Mouse (Mus musculus) retina, adult 2 months (tissue): ENCODE measurements around the gene Hnrnpu.
"Not testable (repeated sequence)": the region's sequence is repeated elsewhere in the genome, so short reads cannot be mapped to it uniquely, and the experiment has no call there.

ENCODE experiments used
- DNase-seq: peaks from one replicate; pipeline ENCODE4 v3.0.0-alpha.2; 2012; ENCODE audit warnings: low read depth, low spot score

Hnrnpu gene

GRCm38 (mm10) chr1:178337551-178338317 lies at the start of gene Hnrnpu:
TSS of gene Hnrnpu (minus strand) at chr1:178337797.
- DNase-seq: peak; percentile 89

GRCm38 (mm10) chr1:178382165-178382564 lies 44.6 kb upstream of the Hnrnpu start:
- DNase-seq: no peak

DNA sequence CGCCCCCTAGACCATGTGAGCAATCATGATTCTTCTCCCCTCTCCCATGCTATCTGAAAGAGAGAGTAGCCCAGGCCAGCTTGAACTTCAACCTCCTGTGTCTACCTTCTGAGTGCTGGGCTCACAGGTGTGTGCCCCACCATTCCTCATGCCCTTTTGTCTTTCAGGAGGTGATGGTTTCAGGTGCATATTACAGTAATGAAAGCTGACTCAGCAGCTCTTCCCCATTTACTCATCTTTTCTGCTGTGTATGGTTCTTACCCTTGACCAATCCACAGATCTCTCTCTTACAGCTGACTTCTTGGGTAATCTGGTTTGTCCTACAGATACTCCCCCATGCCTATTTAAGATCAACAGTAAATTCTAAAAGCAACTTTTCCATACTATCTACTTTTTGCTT lies 41.6 kb upstream of the Hnrnpu start:
- DNase-seq: no peak

DNA sequence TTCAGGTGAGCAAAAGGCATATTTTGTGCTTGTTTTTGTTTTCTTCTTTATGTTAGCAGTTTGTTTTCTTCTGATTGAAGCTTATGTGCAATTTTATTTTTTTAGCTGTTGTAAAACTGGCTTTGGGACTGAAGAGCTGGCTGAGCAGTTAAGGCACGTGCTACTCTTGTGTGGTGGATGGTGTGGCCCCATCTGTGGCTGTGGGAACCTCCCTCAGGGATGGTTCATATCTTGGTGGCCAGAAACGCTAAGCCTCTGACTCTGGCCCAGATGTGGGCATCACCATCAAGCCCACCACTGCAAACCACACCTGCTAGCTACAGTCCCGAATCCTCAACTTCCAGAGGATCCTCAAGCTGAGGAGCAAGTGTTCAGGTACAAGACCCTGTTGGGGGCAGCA lies 40.5 kb upstream of the Hnrnpu start:
- no peak for DNase-seq

DNA sequence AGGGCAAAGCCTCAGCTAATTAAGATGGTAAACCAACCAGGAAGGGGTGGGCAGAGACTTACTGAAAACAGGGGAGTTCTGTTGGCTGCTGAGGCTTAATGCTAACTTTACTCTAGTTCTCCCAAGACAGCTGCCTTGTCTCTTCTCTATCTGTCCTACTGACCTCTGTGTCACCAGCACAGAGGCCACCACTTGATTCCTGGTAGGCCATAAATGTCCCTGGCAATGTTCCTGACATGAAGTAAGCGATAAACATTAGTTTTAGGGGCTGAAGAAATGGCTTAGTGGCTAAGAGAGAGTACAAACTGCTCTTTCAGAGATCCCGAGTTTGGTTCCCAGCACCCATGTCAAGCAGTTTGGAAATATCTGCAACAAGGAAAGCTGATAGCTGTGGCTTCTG lies 39.3 kb upstream of the Hnrnpu start:
- no peak for DNase-seq

GRCm38 (mm10) chr1:178376061-178376460 lies 38.5 kb upstream of the Hnrnpu start:
- no peak for DNase-seq

GRCm38 (mm10) chr1:178375381-178375780 lies 37.8 kb upstream of the Hnrnpu start:
- no peak for DNase-seq

- DNase-seq: no peak
Observed at GRCm38 (mm10) chr1:178372681-178373080, 35.1 kb upstream of the Hnrnpu start.

DNA sequence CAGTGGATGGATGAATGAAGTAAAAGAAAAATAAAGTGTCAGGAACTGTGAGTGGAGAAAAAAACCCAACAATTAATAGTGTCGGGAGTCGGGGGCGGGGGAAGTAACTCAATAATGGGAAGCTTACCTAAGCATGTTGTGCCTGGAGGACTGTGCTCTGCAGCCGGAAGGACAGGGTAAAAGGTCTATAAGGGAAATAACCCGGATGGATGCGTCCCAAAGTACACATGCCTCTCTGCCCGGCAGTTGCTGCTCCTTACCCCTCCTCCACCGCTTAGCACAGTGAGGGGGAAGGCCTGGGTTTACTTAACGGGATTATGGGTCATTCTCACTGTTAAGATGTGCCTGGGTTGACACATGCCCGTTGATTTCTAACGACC lies 31.7 kb upstream of the Hnrnpu start:
- peak; percentile 68 for DNase-seq

DNA sequence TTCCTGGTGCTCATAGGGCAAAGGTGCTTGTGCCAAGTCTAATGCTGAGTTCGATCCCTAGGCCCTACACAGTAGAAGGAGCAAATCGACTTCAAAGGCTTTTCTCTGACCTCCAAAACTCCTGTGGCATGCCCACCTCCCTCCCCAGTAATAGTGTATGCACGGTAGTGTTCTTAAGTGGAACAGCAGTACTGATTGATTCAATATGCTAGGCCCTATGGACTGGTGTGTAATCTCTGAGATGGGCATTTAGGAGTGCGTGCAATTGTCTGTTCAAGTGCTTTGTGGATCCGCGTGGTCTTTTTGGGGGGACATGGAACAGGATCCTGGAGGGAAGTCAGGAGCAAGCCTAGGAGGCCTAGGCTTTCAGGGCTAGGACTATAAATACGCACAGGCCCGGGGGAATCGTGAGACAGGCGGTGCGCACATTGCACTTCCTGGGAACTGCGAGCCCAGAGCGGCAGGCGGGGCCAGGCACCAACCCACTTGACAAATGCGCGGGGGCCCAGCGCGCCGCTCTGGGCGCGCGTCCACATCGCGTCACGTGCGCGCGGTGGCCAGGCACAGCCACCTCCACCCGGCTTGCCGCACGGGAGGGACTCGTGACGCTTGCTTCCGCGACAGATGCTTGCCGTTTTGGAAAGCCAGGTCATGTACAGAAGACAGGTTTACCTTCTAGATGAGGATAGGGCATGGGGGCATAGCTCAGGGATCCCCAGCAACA lies 31.1 kb upstream of the Hnrnpu start:
- DNase-seq: peak; percentile 84

DNA sequence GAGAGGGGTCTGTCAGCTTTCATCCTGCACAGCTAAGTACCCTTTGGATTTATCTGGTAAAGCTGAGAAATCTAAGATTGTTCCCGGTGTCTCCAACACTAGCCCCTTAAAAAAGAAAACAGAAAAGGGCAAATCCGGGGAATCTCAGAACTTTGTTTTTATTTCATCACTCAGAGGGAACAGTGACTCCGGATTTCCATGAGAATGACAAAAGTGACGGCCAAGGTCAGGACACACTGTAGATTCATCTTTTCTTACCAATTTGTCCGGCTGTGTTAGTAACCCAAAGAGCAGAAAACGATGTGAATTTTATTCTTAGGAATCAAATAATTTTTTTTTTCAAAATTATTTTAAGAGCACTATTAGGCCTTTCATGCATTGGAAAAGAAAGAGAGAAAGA lies 30.5 kb upstream of the Hnrnpu start:
- DNase-seq: no peak

DNA sequence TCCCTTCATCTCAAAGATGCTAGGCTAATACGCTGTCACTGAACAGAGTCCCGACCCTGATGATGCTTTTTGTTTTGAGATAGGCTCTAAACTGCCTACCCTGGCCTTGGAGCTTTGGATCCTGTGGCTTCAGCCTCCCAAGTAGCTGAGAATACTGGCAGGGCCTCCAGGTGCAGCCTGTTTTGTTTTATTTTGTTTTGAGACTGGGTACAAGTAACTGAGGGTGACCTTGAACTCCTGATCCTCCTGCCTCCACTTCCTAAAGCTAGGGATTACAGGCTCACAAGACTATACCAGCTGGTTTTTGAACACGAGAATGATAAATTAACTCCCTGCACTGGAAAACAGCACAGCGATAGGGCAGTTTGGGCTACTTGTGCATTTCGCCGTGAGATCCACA lies 27.6 kb upstream of the Hnrnpu start:
- no peak for DNase-seq

- DNase-seq: no peak
Observed at GRCm38 (mm10) chr1:178360702-178361101, 23.1 kb upstream of the Hnrnpu start.

DNA sequence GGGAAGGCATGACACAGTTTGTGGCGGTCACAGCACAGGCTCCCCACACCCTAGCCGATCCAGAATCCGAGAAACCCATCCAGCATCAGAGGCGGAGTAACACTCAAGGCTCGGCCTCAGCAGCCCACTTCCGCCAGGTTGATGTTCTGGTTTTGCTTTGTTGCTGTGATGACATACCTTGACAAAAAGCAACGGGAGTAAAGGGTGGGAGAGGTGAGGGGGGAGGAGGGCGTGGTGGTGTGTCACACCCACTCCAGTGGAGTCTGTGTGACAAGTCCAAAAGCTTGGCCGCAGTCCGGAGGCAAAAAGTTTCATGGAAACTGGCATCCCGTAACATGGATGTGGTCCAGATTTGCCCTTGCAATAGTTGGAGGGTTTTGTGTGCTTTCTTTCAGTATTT lies 22.7 kb upstream of the Hnrnpu start:
- DNase-seq: no peak

- DNase-seq: no peak
Observed at GRCm38 (mm10) chr1:178357776-178358710, 20.4 kb upstream of the Hnrnpu start.

- DNase-seq: no peak
Observed at GRCm38 (mm10) chr1:178354576-178354975, 17.0 kb upstream of the Hnrnpu start.

DNA sequence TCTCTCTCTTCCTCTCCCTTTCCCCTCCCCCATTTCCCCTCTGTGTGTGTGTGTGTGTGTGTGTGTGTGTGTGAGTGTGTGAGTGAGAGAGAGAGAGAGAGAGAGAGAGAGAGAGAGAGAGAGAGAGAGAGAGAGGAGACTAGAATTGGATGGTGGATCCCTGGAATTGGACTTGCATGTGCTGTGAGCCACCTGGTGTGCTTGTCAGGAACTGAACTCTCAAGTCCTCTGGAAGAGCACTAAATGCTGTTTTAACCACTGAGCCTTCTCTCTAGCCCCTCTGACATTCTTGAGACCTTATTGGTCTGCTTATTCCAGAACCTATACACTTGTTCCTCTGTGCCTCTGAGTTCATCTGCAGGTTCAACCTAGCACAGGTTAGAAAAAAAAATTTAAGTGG lies 14.0 kb upstream of the Hnrnpu start:
- DNase-seq: no peak

DNA sequence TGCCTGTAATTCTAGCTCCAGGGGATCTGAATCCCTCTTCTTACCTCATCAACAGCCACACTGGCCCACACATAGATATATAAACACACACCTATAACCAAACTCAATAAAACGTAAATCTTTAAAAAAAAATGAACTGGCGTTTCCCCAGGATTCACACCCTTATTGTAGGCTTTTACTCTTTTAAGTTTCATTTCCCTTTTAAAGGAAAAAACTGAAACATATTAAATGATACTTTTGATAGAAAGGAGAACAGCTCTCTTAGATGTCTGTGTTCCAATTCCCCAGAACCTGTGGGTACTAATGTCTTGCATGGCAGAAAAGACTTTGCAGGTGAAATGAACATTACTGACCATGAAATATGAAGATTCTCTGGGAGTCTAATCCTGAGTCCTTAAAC lies 13.2 kb upstream of the Hnrnpu start:
- DNase-seq: no peak

DNA sequence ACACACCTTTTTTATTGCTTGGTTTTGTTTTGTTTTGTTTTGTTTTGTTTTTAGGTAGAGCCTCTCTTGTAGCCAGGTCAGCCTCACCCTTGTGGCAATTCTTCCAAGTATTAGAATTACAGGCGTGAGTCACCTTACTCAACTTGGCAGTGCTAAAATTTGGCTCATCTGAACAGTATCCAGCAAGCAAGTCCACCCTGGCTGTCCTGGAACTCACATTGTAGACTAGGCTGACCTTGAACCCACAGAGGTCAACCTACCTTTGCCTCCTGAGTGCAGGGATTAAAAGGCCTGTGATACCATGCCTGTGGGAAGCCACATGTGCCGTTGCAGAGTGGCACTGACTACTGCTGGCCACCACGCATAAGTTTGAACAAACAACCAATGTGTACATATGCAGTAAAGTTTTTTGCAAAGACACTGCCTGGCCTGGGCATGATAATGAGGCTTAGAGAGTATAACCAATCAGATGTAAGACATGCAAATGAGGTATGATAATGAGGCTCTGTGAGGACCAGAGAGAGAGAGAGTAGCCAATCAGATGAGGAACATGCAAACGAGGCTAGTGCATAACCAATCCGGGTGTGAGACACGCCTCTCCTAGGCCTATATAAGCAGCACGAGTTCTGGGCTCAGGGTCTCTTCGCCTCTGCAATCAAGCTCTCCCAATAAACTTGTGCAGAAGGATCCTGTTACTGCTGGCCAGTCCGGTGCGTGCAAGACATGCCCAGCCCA lies 6.6 kb upstream of the Hnrnpu start:
- not testable (repeated sequence) for DNase-seq

DNA sequence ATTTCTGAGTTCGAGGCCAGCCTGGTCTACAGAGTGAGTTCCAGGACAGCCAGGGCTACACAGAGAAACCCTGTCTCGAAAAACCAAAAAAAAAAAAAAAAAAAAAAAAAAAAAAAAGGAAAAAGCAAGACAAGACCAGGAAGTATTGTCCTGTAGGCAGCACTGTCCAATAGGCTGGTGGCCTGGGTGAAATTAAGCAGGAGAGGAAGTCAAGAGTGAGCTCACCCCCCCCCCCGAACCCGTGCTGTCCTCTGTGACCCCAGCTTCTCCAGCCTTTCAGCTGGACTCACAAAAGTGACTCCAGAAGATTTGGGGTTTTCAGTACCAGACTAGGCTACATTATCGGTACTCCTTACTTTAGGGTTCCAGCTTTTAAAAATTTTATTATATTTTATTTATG lies 5.0 kb upstream of the Hnrnpu start:
- DNase-seq: no peak

GRCm38 (mm10) chr1:178342063-178342462 lies 4.5 kb upstream of the Hnrnpu start:
- no peak for DNase-seq
